Mouse (Mus musculus) thymus, adult 2 months (tissue): Measurements from ENCODE around the gene Hist1h4i. TPM values are rescaled to one million over a fixed set of nuclear protein-coding genes. Genes with fewer than 3 reads are reported as not detected.

Source experiments
- DNase-seq: peaks from one replicate; pipeline ENCODE4 v3.0.0; 2021
- H3K27ac ChIP-seq: fragments of 200-500 bp; 2 replicates; pipeline ENCODE4 v1.5.1; 2012; ENCODE audit warnings: low read length, control low read depth; ENCODE audit not compliant: control insufficient read depth, insufficient read depth
- H3K27me3 ChIP-seq: fragments of 200-500 bp; 2 replicates; pipeline ENCODE4 v1.6.1; 2012; ENCODE audit warnings: mild to moderate bottlenecking, low read length, moderate library complexity, mixed read lengths; ENCODE audit not compliant: control insufficient read depth, insufficient read depth
- H3K36me3 ChIP-seq: fragments of 200-500 bp; 2 replicates; pipeline ENCODE4 v1.6.1; 2012; ENCODE audit warnings: mild to moderate bottlenecking, low read length, moderate library complexity; ENCODE audit not compliant: control insufficient read depth, insufficient read depth
- H3K4me1 ChIP-seq: fragments of 200-500 bp; replicated peaks from 2 replicates; pipeline ENCODE4 v1.6.1; 2012; ENCODE audit warnings: low read length; ENCODE audit not compliant: control insufficient read depth, insufficient read depth
- H3K4me3 ChIP-seq: fragments of 200-500 bp; 2 replicates; pipeline ENCODE4 v1.5.1; 2012; ENCODE audit warnings: mild to moderate bottlenecking, low read length, control low read depth, moderate library complexity; ENCODE audit not compliant: control insufficient read depth, insufficient read depth
- CTCF ChIP-seq: fragments of 200-500 bp; IDR thresholded peaks from 2 replicates; pipeline ENCODE4 v1.5.1; 2012; ENCODE audit warnings: mild to moderate bottlenecking, control low read depth, low read length, moderate library complexity, borderline replicate concordance; ENCODE audit not compliant: control insufficient read depth, poor library complexity, insufficient read depth; ENCODE audit errors: extremely low read depth
- POLR2A ChIP-seq: fragments of 200-500 bp; IDR thresholded peaks from 2 replicates; pipeline ENCODE4 v1.6.1; 2012; ENCODE audit warnings: mild to moderate bottlenecking, low read length, control low read depth, moderate library complexity; ENCODE audit not compliant: control insufficient read depth, poor library complexity, insufficient read depth; ENCODE audit errors: extremely low read depth
- WGBS: fragments of 180-500 bp; shearing (Covaris S2); methylation state at CpG from one replicate; pipeline ENCODE4 v1.1.7; 2018; 5-methylcytosine and 5-hydroxymethylcytosine counted together
- polyA plus RNA-seq: library from polyadenylated mRNA; depleted of rRNA; stranded (reverse); fragments of >200 nt; gene quantifications from 2 replicates; pipeline ENCODE4 v1.2.3, GENCODE M21; 2012

Gene Hist1h4i
- polyA plus RNA-seq, 1 experiment = 38.5 TPM

DNA sequence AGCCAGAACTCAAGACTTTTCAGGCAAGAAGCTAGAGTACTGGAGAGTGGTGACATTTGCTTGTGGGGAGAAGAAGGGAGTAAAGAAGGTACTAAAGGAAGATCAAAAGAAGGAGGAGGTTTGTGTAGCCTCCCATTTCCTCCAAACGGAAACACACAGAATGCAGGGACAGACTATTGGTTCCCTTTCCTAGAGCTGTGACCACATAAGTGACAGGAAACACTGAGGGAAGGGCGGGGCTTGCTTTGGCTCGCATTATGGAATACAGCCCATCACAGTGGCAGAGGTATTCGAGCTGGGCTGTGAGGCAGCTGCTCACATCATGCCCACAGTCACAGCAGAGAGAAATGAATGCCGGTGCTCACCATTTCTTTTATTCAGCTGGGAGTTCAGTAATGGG is 39.3 kb downstream of the Hist1h4i start:
- H3K36me3 ChIP-seq = no peaks in the 10 kb centered on the region
- H3K27ac ChIP-seq = no peak overlapping the region
- H3K27me3 ChIP-seq = peaks cover 9% of the 10 kb centered on the region
- no peak overlapping the region for H3K4me3 ChIP-seq
- TF ChIP-seq POLR2A (no peak), CTCF (no peak)
- H3K4me1 ChIP-seq = peaks cover 19% of the 10 kb centered on the region
- 0% methylated on average over 5 of the region's 5 CpGs for WGBS
- DNase-seq = no peak

DNA sequence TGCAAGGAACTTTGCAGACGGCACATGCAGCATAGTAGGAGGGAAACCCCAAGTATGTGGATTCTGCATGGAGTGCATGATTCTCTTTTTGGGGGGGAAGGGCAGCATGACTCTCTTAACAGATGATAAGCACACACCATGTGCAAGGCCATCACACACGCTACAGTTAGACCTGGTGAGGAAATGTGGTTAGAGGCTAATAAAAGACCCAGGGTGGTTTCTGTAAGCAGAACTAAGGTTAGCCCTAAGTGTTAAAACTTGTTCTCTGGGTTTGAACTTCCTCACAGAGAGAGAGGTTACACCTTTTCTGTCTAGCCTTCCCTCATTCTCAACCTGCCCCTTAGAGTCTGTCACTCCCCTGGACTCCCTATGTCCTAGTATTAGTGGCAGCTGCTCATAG is 39.8 kb downstream of the Hist1h4i start:
- H3K27me3 ChIP-seq = peaks cover 9% of the 10 kb centered on the region
- H3K4me3 ChIP-seq = no peak overlapping the region
- WGBS = 26% methylated on average over 2 of the region's 2 CpGs
- peaks cover 14% of the 10 kb centered on the region for H3K4me1 ChIP-seq
- no peak for DNase-seq
- H3K36me3 ChIP-seq = no peaks in the 10 kb centered on the region
- H3K27ac ChIP-seq = no peak overlapping the region
- TF ChIP-seq CTCF (no peak), POLR2A (no peak)

DNA sequence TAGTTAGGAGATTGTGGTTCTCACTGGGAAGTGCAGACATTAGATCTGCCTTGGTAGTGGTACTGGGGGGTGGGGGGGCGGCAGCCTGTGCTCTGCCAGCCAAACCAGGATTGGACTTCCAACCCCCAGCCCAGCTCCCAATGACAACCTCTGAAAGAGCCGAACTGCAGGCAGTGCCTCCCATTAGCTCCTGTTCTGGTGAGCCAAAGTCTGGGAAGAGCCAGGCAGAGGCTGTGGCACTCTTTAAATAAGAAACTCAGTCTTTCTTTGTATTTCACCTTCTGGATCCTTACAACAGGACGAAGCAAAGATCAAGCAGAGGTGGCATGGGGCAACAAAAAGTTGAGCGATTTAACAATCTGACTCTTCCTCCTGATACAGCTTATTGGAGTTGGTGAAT is 42.0 kb downstream of the Hist1h4i start:
- WGBS = 90% methylated on average over 4 of the region's 4 CpGs
- no peak for DNase-seq
- Histone ChIP-seq H3K4me3 (no peak overlapping the region), H3K27me3 (peaks cover 15% of the 10 kb centered on the region), H3K4me1 (peaks cover 14% of the 10 kb centered on the region), H3K36me3 (no peaks in the 10 kb centered on the region), H3K27ac (no peak overlapping the region)
- TF ChIP-seq POLR2A (no peak), CTCF (no peak)

DNA sequence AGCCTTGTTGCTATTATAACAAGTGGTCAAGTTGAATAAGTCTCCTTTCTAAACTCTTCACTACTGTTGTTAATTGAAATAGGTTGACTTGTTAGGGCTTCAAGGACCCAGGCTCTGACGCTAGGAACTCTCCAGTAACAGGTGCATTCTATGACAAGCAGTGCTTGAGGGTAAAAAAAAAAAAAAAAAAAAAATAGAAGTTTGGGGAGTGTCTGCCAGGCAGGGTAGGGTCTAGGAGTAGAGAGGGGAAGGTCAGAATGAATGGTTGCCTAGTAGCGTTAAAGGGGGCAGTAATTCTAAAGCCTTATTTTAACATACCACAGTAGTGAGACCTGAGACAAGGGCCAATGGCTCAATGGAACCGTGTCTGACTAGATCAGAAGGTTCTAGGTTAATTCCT is 42.8 kb downstream of the Hist1h4i start:
- DNase-seq = no peak
- peaks cover 15% of the 10 kb centered on the region for H3K27me3 ChIP-seq
- WGBS = 65% methylated on average over 3 of the region's 3 CpGs
- H3K4me3 ChIP-seq = no peak overlapping the region
- H3K4me1 ChIP-seq = peaks cover 14% of the 10 kb centered on the region
- TF ChIP-seq CTCF = no peak
- TF ChIP-seq POLR2A = no peak
- H3K36me3 ChIP-seq = no peaks in the 10 kb centered on the region
- no peak overlapping the region for H3K27ac ChIP-seq

DNA sequence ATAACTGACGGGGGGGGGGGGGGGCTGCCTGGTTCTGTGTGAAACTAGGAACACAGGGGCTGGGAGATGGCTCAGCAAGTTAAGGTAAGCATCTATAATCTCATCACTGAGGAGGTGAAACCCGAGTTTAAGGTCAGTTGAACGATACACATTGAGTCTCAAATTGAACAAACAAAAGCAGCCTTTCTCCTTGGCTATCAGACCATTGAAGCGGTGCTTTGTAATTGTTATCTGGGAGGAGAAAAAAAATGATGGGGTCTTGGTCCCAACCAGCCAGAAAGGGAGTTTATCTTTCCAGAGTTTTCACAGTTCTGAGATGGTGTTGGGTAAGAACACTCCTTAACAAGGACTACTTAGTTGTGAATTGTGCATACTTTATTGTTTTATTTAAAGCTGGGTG is 43.3 kb downstream of the Hist1h4i start:
- Histone ChIP-seq H3K4me3 (no peak overlapping the region), H3K27ac (no peak overlapping the region), H3K4me1 (peaks cover 14% of the 10 kb centered on the region), H3K36me3 (no peaks in the 10 kb centered on the region), H3K27me3 (peaks cover 15% of the 10 kb centered on the region)
- no peak for DNase-seq
- WGBS = 41% methylated on average over 4 of the region's 4 CpGs
- TF ChIP-seq POLR2A = no peak
- TF ChIP-seq CTCF = no peak

DNA sequence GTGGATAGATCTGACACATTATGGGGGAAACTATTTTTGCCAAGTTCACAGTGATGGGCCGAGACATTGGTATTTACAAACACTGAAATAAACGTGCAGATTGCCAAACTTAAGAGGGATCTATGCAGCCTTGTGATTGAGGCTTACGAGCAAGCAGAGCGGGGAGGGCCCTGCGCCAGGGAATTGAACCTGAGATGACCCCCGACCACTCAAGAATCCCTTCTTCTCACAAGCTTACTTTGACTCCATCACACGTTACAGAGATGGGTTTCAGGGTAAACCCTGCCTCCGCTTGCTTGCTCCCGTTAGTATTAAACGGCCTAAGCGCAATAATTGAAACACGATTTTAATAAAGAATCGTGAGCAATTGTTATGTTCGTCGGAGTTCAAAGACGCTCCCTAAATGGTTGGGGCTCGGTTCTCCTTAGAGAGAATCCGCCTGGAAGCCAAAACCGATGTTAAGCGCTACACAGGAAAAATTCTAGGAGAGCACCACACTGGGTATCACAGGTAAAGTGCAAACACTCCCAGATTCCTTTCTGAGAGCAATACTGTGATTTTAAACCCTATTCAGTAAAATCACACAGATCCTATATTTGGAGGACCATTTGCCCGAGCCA is 43.9 kb downstream of the Hist1h4i start:
- H3K4me3 ChIP-seq = no peak overlapping the region
- peaks cover 15% of the 10 kb centered on the region for H3K27me3 ChIP-seq
- 33% methylated on average over 21 of the region's 21 CpGs for WGBS
- no peak for TF ChIP-seq POLR2A
- TF ChIP-seq CTCF = no peak
- DNase-seq = no peak
- peaks cover 14% of the 10 kb centered on the region for H3K4me1 ChIP-seq
- H3K27ac ChIP-seq = no peak overlapping the region
- no peaks in the 10 kb centered on the region for H3K36me3 ChIP-seq

DNA sequence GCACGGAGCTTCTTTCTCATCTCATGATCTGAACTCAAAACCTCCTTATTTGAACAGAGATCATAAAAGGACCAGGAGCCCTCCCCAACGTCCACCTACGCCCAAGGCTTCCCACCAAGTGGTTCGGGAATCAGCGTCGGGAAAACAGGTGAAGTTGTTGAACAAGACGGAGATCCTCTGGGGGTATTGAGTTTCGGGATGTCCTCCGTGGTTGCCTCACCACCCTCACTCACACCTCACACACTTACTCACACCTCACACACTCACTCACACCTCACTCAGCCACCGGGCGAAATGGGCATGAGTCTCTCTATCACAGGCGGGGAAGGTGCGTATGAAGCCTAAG is 44.3 kb downstream of the Hist1h4i start:
- TF ChIP-seq CTCF = no peak
- TF ChIP-seq POLR2A = no peak
- no peak for DNase-seq
- H3K4me3 ChIP-seq = no peak overlapping the region

More for the DNA sequence above, 44.3 kb downstream of the Hist1h4i start:
- H3K27ac ChIP-seq = no peak overlapping the region
- no peaks in the 10 kb centered on the region for H3K36me3 ChIP-seq
- H3K27me3 ChIP-seq = peaks cover 15% of the 10 kb centered on the region
- WGBS = 22% methylated on average over 13 of the region's 13 CpGs
- peaks cover 12% of the 10 kb centered on the region for H3K4me1 ChIP-seq
